9 mouse cellular contexts compared by ENCODE assay signal in the genomic region with DNA sequence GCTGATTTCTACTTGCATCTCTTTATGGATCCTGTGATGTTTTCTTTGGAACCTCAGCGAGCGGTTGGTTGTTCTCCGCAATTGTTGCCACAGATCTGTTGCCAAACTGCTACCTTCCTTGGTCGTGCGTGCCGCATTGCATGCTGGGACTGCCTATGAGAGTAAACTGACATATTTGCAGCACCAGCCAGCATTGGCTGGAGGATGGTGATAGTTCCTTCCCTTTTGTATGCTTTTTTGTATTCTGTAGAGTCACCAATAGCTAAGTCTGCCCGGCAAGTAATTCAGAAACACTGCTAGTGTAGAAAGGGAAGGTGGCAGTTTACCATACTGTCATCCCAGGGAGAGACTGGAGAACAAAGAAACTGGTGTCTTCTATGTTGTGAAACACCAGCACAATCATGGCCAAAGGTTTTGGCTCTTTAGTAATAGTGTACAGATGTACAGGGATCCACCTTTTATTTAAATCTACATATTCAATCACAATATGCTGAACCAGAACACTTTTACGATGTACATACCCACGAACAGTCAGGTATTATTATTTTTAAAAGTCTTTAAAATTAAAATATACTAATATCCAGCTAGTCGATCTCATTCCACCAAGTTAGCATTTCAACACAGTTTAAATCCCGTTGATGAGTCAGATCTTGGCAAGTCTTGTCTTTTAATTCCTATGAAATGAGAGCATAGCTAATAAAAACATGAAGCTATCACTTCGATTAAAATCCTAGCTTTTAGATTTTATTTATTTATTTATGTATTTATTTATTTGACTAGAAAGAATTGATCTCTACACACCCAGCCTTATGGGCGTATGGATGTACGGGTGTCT. TPM values are rescaled to one million over a fixed set of nuclear protein-coding genes. Genes with fewer than 3 reads are reported as not detected.
A peak's percentile ranks its signal among the peaks of the same experiment; 100 is the strongest.
DNase-seq lines count a peak whose midpoint lies in the region; ATAC-seq and TF ChIP-seq lines count a peak whose summit lies in the region.
"Had no signal": no experiment of that assay in that cellular context is flagged by ENCODE, and none has a peak within 500 bp of the region (broad histone marks: within the 10 kb centered on the region; RNA-seq: fewer than 3 reads in every experiment).

No protein-coding gene starts in this region.

- no peak overlapping the region for H3ac ChIP-seq in C2C12 (ENCODE audit: control insufficient read depth, insufficient read length, low read depth)

- H3K4me3 ChIP-seq in C2C12 (ENCODE audit: insufficient read depth, poor library complexity, severe bottlenecking) = peak overlapping the region; percentile 29
- H3K4me3 ChIP-seq in brown adipose tissue, adult 24 weeks (ENCODE audit: insufficient read depth, low read depth, low read length) = peak overlapping the region; percentile 67
- H3K4me3 ChIP-seq in forebrain, postnatal 0 days (ENCODE audit: low read depth, low read length) = peak overlapping the region; percentile 46
- peak overlapping the region; percentile 45 for H3K4me3 ChIP-seq in hindbrain, embryonic 16.5 days (ENCODE audit: low read length)
- H3K4me3 ChIP-seq in midbrain, embryonic 12.5 days = peak overlapping the region; percentile 41; the same call in 1 of the 2 replicates

- peak overlapping the region; percentile 63 for H3K4me2 ChIP-seq in forebrain, postnatal 0 days (ENCODE audit: low read depth)
- peak overlapping the region; percentile 70 for H3K4me2 ChIP-seq in hindbrain, embryonic 16.5 days (ENCODE audit: low read length)
- H3K4me2 ChIP-seq in midbrain, embryonic 12.5 days (replicated peaks) = peak overlapping the region; percentile 64

- peak; percentile 84 for DNase-seq in forebrain, postnatal 0 days
- DNase-seq in left cerebral cortex, postnatal 14 days (ENCODE audit: low spot score in 2 of 2) = peak; percentile 73 to 89
- DNase-seq in urinary bladder, postnatal 25 days (ENCODE audit: low spot score) = no peak
- no peak for DNase-seq in B cell, adult 2 months

- peak; percentile 14 for ATAC-seq in forebrain, postnatal 0 days
- ATAC-seq in hindbrain, embryonic 16.5 days = peak; percentile 10
- ATAC-seq in midbrain, embryonic 12.5 days (ENCODE audit: low FRiP score, low read depth) = 0 out of 2 replicates have a peak, but pooled peaks have one; percentile 3

- TF ChIP-seq CTCF in C2C12 (IDR thresholded peaks at IDR 0.05; ENCODE audit: control insufficient read depth, insufficient read depth, insufficient read length) = no peak
- TF ChIP-seq CTCF in forebrain, postnatal 0 days (IDR thresholded peaks at IDR 0.05; ENCODE audit: low read depth) = no peak

- no peaks in the 10 kb centered on the region for H3K79me3 ChIP-seq in C2C12 (ENCODE audit: low read depth)

- no peaks in the 10 kb centered on the region for H3K79me2 ChIP-seq in C2C12 (ENCODE audit: control insufficient read depth, insufficient read depth)

- H3K27me3 ChIP-seq in C2C12 (ENCODE audit: control insufficient read depth, insufficient read depth, insufficient read length) = no peaks in the 10 kb centered on the region
- no peaks in the 10 kb centered on the region for H3K27me3 ChIP-seq in forebrain, postnatal 0 days (ENCODE audit: insufficient read depth, low read length)
- H3K27me3 ChIP-seq in hindbrain, embryonic 16.5 days (replicated peaks; ENCODE audit: control insufficient read depth, insufficient read depth, low read length) = no peaks in the 10 kb centered on the region
- no peaks in the 10 kb centered on the region for H3K27me3 ChIP-seq in midbrain, embryonic 12.5 days

- H3K4me1 ChIP-seq in brown adipose tissue, adult 24 weeks (ENCODE audit: control insufficient read depth, insufficient read depth, insufficient read length, low read length) = peaks cover 6% of the 10 kb centered on the region; the same call in 1 of the 2 replicates
- peaks cover 9% of the 10 kb centered on the region; the same call in 1 of the 2 replicates for H3K4me1 ChIP-seq in forebrain, postnatal 0 days (ENCODE audit: insufficient read depth)
- peaks cover 9% of the 10 kb centered on the region for H3K4me1 ChIP-seq in hindbrain, embryonic 16.5 days (ENCODE audit: control insufficient read depth, insufficient read depth, low read depth, low read length)
- peaks cover 26% of the 10 kb centered on the region for H3K4me1 ChIP-seq in midbrain, embryonic 12.5 days

- H3K9ac ChIP-seq in forebrain, postnatal 0 days = peak overlapping the region; percentile 73
- H3K9ac ChIP-seq in hindbrain, embryonic 16.5 days (ENCODE audit: low read depth, low read length) = peak overlapping the region; percentile 76
- peak overlapping the region; percentile 60; the same call in 1 of the 2 replicates for H3K9ac ChIP-seq in midbrain, embryonic 12.5 days (replicated peaks)

- no peaks in the 10 kb centered on the region for H3K36me3 ChIP-seq in C2C12 (ENCODE audit: control insufficient read depth, insufficient read depth)
- no peaks in the 10 kb centered on the region for H3K36me3 ChIP-seq in forebrain, postnatal 0 days (ENCODE audit: insufficient read depth)
- H3K36me3 ChIP-seq in hindbrain, embryonic 16.5 days (ENCODE audit: control insufficient read depth, insufficient read depth, low read length) = no peaks in the 10 kb centered on the region
- H3K36me3 ChIP-seq in midbrain, embryonic 12.5 days = no peaks in the 10 kb centered on the region

- WGBS in forebrain, postnatal 0 days = 35% methylated on average over 14 of the region's 14 CpGs
- 54% methylated on average over 14 of the region's 14 CpGs for WGBS in hindbrain, embryonic 16.5 days
- WGBS in midbrain, embryonic 12.5 days = 76% methylated on average over 14 of the region's 14 CpGs

- H3K27ac ChIP-seq in brown adipose tissue, adult 24 weeks (replicated peaks; ENCODE audit: low read depth, low read length) = peak overlapping the region; percentile 76
- H3K27ac ChIP-seq in forebrain, postnatal 0 days (ENCODE audit: low read depth, low read length) = peak overlapping the region; percentile 97
- peak overlapping the region; percentile 95 for H3K27ac ChIP-seq in hindbrain, embryonic 16.5 days (ENCODE audit: low read depth, low read length)
- H3K27ac ChIP-seq in midbrain, embryonic 12.5 days (replicated peaks) = peak overlapping the region; percentile 92

- intact Hi-C loops in left cerebral cortex, postnatal 14 days (cut with DNase I) = loop anchor here (2.0 to 5.0 kb wide), 2 partner anchors 222 to 406 kb away; no protein-coding TSS in a partner anchor

- no peaks in the 10 kb centered on the region for H3K9me3 ChIP-seq in forebrain, postnatal 0 days (ENCODE audit: low read length)
- no peaks in the 10 kb centered on the region for H3K9me3 ChIP-seq in hindbrain, embryonic 16.5 days (ENCODE audit: control insufficient read depth, low read length)
- no peaks in the 10 kb centered on the region for H3K9me3 ChIP-seq in midbrain, embryonic 12.5 days

TF ChIP-seq in C2C12, 6 proteins besides CTCF, POLR2A, EP300 and RAD21:
- TF ChIP-seq CEBPB (IDR thresholded peaks at IDR 0.05; ENCODE audit: low read depth) = peak; percentile 69
- TF ChIP-seq USF1 (IDR thresholded peaks at IDR 0.05; ENCODE audit: low read depth) = no peak
- TF ChIP-seq MAX (IDR thresholded peaks at IDR 0.05) = no peak
- no peak for TF ChIP-seq FOSL1 (IDR thresholded peaks at IDR 0.05; ENCODE audit: insufficient read depth, low read length, poor library complexity, severe bottlenecking)
- TF ChIP-seq MYOG (IDR thresholded peaks at IDR 0.05; ENCODE audit: control insufficient read depth, extremely low read depth, insufficient read length) = no peak
TF ChIP-seq in C2C12: peak in this region for 1.

RNA-seq across cellular contexts. Expression of a gene that starts 41.4 kb away (rescaled TPM):
- not detected for polyA plus RNA-seq in C2C12 (2012; fragmentation: generic; extraction: Trizol)
- not detected in 2 replicates for polyA plus RNA-seq in brown adipose tissue, adult 24 weeks (2012; ENCODE audit: insufficient read depth, insufficient read length, missing spikeins)
- total RNA-seq in forebrain, postnatal 0 days (2014; rRNA removed) = not detected in 2 replicates
- not detected in 2 replicates for polyA plus RNA-seq in forebrain, postnatal 0 days (2015; fragmentation: Nextera tagmentation; extraction: Ambion mirVana)
- polyA plus RNA-seq in hindbrain, embryonic 16.5 days (2015; fragmentation: Nextera tagmentation; extraction: Ambion mirVana) = not detected in 2 replicates
- not detected for total RNA-seq in left cerebral cortex, postnatal 14 days (2021)
- not detected in 2 replicates for polyA plus RNA-seq in midbrain, embryonic 12.5 days (2016; fragmentation: Nextera tagmentation; extraction: Ambion mirVana)
- total RNA-seq: neutrophil, adult 5-6 weeks had no signal

Comparison
In these comparisons a context has a peak if more than half of its experiments do, and no peak if none do; other contexts are left out.
1. DNase-seq: peak in forebrain, postnatal 0 days (single experiment) and left cerebral cortex, postnatal 14 days (2 of 2); none in urinary bladder, postnatal 25 days (single experiment) and B cell, adult 2 months (0 of 2).
2. Peak in every context shown above with its lines, with median percentiles within 50 percentile points of each other: H3K4me3 ChIP-seq, H3K27ac ChIP-seq, ATAC-seq, H3K4me2 ChIP-seq and H3K9ac ChIP-seq.